Mouse (Mus musculus) neural tube, embryonic 10.5 days (tissue): ENCODE measurements at regions not wholly inside any gene's neighbourhood (a gene's known extent, or its start where the extent isn't known, plus 50 kb on each side); places are given as distances from the start of the nearest gene placed in this dataset.
A peak's percentile ranks its signal among the peaks of the same experiment; 100 is the strongest.

ENCODE experiments used
- DNase-seq: peaks from one replicate; pipeline ENCODE4 v3.0.0-alpha.2; 2017; ENCODE audit warnings: low spot score; ENCODE audit errors: extremely low spot score

- peak; percentile 9 for DNase-seq
These were observed 53.2 kb upstream of the Rpl36-ps4 start for GRCm38 (mm10) chr17:87867611-87868010.

GRCm38 (mm10) chr17:87866719-87867318 is 54.0 kb upstream of the Rpl36-ps4 start:
- peak; percentile 11 for DNase-seq

GRCm38 (mm10) chr17:87866165-87866564 is 54.6 kb upstream of the Rpl36-ps4 start:
- DNase-seq = peak; percentile 6

GRCm38 (mm10) chr17:87865439-87865838 is 55.3 kb upstream of the Rpl36-ps4 start:
- DNase-seq = peak; percentile 4

- peak; percentile 6 for DNase-seq
These were observed 55.9 kb upstream of the Rpl36-ps4 start for GRCm38 (mm10) chr17:87864842-87865241.

GRCm38 (mm10) chr17:87861587-87861986 is 59.2 kb upstream of the Rpl36-ps4 start:
- no peak for DNase-seq

- no peak for DNase-seq
These were observed 53.7 kb upstream of the Kcnk12 start for GRCm38 (mm10) chr17:87851456-87851855.

- DNase-seq = no peak
These were observed 52.1 kb upstream of the Kcnk12 start for GRCm38 (mm10) chr17:87849897-87850296.

- DNase-seq = no peak
These were observed 51.6 kb upstream of the Kcnk12 start for GRCm38 (mm10) chr17:87849421-87849820.

GRCm38 (mm10) chr17:87848964-87849363 is 51.2 kb upstream of the Kcnk12 start:
- no peak for DNase-seq
